Mouse (Mus musculus): Measurements from ENCODE around the gene Sugp1. TPM values are rescaled to one million over a fixed set of nuclear protein-coding genes. Genes with fewer than 3 reads are reported as not detected.
A peak's percentile ranks its signal among the peaks of the same experiment; 100 is the strongest.
"Not testable (repeated sequence)": the region's sequence is repeated elsewhere in the genome, so short reads cannot be mapped to it uniquely, and the experiment has no call there.

Sugp1 gene
- polyA plus RNA-seq, 1 experiment from 2014 or later = 42.0 TPM

DNA sequence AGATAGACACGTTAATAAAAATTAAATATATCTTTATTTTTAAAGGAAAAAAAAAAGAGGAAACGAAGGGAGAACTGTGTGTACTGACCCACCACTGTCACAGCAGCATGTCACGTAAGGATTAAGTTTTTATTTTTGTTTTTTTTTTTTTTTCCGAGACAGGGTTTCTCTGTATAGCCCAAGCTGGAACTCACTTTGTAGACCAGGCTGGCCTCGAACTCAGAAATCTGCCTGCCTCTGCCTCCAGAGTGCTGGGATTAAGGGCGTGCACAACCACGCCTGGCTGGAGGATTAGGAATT, 40.8 kb upstream of the Sugp1 start:
- not testable (repeated sequence) for H3K4me1 ChIP-seq (ENCODE audit: control insufficient read depth, insufficient read depth, low read length); H3K27me3 ChIP-seq (ENCODE audit: control insufficient read depth, insufficient read depth, low read length); H3K9me3 ChIP-seq (replicated peaks; ENCODE audit: control insufficient read depth, low read length); ATAC-seq (ENCODE audit: insufficient read depth, low FRiP score); H3K9ac ChIP-seq (ENCODE audit: low read length); H3K36me3 ChIP-seq (ENCODE audit: control insufficient read depth, insufficient read depth, low read length)
- peak overlapping the region; percentile 96 for H3K27ac ChIP-seq (ENCODE audit: low read length)
- WGBS = 40% methylated on average over 7 of the region's 7 CpGs
- peak overlapping the region; percentile 41 for H3K4me3 ChIP-seq (replicated peaks; ENCODE audit: low read length)
- peak overlapping the region; percentile 70 for H3K4me2 ChIP-seq (ENCODE audit: low read depth, low read length)

DNA sequence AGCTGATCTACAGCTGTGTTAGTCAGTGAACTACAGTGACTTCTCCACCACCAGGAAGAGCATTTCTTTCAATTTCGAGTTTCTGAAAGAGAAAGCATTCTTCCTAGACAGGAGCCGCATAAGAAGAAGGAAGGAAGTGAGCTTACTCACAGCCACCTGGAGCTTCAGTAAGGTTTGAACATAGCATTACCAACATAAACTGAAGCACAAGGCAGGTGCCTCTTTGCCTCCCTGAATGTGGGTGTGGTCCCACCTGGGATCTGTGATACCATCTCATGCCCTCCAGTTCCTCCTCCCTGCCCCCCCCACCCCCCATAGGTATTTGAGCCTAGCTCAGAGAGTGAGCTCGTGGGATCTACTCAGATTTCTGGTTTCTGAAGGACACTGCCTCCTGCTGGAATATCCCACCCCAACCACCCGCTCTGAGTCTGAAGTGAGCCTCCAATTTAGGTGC, 39.4 kb upstream of the Sugp1 start:
- H3K36me3 ChIP-seq (ENCODE audit: control insufficient read depth, insufficient read depth, low read length) = no peaks in the 10 kb centered on the region
- no peaks in the 10 kb centered on the region for H3K9me3 ChIP-seq (replicated peaks; ENCODE audit: control insufficient read depth, low read length)
- no peaks in the 10 kb centered on the region for H3K27me3 ChIP-seq (ENCODE audit: control insufficient read depth, insufficient read depth, low read length)
- 46% methylated on average over 4 of the region's 4 CpGs for WGBS
- H3K4me1 ChIP-seq (ENCODE audit: control insufficient read depth, insufficient read depth, low read length) = 0 out of 2 replicates have a peak, but pooled peaks cover 4% of the 10 kb centered on the region
- no peak overlapping the region for H3K9ac ChIP-seq (ENCODE audit: low read length)
- H3K4me2 ChIP-seq (ENCODE audit: low read depth, low read length) = no peak overlapping the region
- no peak overlapping the region for H3K27ac ChIP-seq (ENCODE audit: low read length)
- ATAC-seq (ENCODE audit: insufficient read depth, low FRiP score) = no peak
- no peak overlapping the region for H3K4me3 ChIP-seq (replicated peaks; ENCODE audit: low read length)

DNA sequence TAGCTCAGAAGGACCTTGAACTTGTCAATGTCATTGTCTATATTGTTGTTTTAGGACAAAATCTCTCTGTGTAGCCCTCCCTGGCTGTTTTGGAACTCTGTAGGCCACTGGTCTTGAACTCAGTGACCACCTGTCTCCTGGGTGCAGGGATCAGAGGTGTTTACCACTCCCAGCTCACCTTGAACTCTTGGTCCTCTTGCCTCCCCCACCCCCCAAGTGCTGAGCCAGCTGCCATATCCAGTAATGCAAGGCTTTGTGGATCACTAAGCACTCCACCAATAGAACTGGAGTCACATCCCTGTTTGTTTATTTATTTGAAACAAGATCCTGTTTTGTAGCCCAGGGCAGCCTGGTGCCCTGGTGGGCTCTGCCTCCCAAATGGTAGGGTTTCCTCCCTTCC, 38.3 kb upstream of the Sugp1 start:
- Histone ChIP-seq H3K4me3 (replicated peaks; ENCODE audit: low read length) (no peak overlapping the region), H3K36me3 (ENCODE audit: control insufficient read depth, insufficient read depth, low read length) (no peaks in the 10 kb centered on the region), H3K9me3 (replicated peaks; ENCODE audit: control insufficient read depth, low read length) (no peaks in the 10 kb centered on the region), H3K4me1 (ENCODE audit: control insufficient read depth, insufficient read depth, low read length) (0 out of 2 replicates have a peak, but pooled peaks cover 4% of the 10 kb centered on the region), H3K4me2 (ENCODE audit: low read depth, low read length) (no peak overlapping the region), H3K9ac (ENCODE audit: low read length) (no peak overlapping the region), H3K27ac (ENCODE audit: low read length) (no peak overlapping the region), H3K27me3 (ENCODE audit: control insufficient read depth, insufficient read depth, low read length) (no peaks in the 10 kb centered on the region)
- no peak for ATAC-seq (ENCODE audit: insufficient read depth, low FRiP score)

DNA sequence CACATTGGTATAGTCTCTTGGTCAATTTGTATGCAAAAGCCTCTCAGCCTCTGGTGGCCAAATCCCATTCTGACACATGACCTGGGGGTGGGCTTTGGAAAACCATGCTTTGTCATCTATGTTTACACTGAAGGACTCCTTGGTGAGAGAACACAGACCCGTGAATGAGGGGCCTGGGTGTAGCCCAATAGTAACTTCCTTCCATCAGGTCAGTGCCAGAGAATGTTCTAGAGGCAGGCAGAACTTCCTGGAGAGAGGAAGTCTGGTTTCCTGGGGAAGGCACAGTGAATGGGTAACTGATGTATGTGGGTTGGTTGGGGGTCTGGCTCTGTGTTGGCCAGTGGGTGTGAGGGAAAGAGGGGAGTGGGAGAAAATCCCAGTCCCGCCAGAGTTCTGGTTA, 37.4 kb upstream of the Sugp1 start:
- Histone ChIP-seq H3K27me3 (ENCODE audit: control insufficient read depth, insufficient read depth, low read length) (no peaks in the 10 kb centered on the region), H3K4me2 (ENCODE audit: low read depth, low read length) (no peak overlapping the region), H3K9me3 (replicated peaks; ENCODE audit: control insufficient read depth, low read length) (no peaks in the 10 kb centered on the region), H3K9ac (ENCODE audit: low read length) (no peak overlapping the region), H3K36me3 (ENCODE audit: control insufficient read depth, insufficient read depth, low read length) (no peaks in the 10 kb centered on the region), H3K4me3 (replicated peaks; ENCODE audit: low read length) (no peak overlapping the region), H3K27ac (ENCODE audit: low read length) (no peak overlapping the region), H3K4me1 (ENCODE audit: control insufficient read depth, insufficient read depth, low read length) (0 out of 2 replicates have a peak, but pooled peaks cover 4% of the 10 kb centered on the region)
- ATAC-seq (ENCODE audit: insufficient read depth, low FRiP score) = no peak
- WGBS = 44% methylated on average over 2 of the region's 2 CpGs

DNA sequence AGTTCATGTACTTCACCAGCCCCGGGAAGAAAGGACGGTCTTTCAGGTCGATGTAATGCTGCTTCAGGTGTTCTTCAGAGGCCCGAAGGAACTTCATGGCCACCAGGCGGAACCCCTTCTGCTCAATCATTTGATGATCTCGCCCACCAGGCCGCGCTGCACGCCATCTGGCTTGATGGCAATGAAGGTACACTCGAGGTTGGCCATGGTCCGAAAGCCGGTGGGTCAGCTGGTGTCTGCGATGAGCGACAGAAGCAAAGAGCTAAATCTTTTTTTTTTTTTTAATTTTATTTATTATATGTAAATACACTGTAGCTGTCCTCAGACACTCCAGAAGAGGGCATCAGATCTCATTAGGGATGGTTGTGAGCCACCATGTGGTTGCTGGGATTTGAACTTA, 31.8 kb upstream of the Sugp1 start:
- not testable (repeated sequence) for H3K4me3 ChIP-seq (replicated peaks; ENCODE audit: low read length); H3K4me1 ChIP-seq (ENCODE audit: control insufficient read depth, insufficient read depth, low read length); H3K9ac ChIP-seq (ENCODE audit: low read length); H3K9me3 ChIP-seq (replicated peaks; ENCODE audit: control insufficient read depth, low read length); ATAC-seq (ENCODE audit: insufficient read depth, low FRiP score); H3K27ac ChIP-seq (ENCODE audit: low read length); H3K4me2 ChIP-seq (ENCODE audit: low read depth, low read length); H3K36me3 ChIP-seq (ENCODE audit: control insufficient read depth, insufficient read depth, low read length); H3K27me3 ChIP-seq (ENCODE audit: control insufficient read depth, insufficient read depth, low read length)
- WGBS = 91% methylated on average over 14 of the region's 14 CpGs

DNA sequence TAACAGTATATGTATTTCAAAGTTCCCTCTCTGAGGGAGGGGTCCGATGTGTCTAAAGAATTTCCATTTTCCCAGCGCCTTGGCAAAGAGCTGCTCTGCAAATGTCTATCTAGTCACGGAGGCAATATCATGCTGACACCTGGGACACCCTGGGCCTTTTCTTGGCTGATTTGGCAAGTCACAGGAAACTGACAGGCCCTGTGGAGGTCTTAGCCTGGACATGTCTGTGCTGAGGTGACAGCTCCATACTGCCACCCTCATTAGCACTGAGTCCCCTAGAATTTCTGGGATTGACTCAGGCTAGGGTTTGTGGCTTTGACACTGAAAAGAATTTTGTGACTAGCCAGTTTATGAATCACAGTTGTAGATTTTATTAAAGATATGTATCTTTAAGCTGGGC, 30.3 kb upstream of the Sugp1 start:
- Histone ChIP-seq H3K27me3 (ENCODE audit: control insufficient read depth, insufficient read depth, low read length) (no peaks in the 10 kb centered on the region), H3K36me3 (ENCODE audit: control insufficient read depth, insufficient read depth, low read length) (0 out of 2 replicates have a peak, but pooled peaks cover 1% of the 10 kb centered on the region), H3K4me3 (replicated peaks; ENCODE audit: low read length) (no peak overlapping the region), H3K9me3 (replicated peaks; ENCODE audit: control insufficient read depth, low read length) (no peaks in the 10 kb centered on the region), H3K27ac (ENCODE audit: low read length) (no peak overlapping the region), H3K4me1 (ENCODE audit: control insufficient read depth, insufficient read depth, low read length) (no peaks in the 10 kb centered on the region), H3K4me2 (ENCODE audit: low read depth, low read length) (no peak overlapping the region), H3K9ac (ENCODE audit: low read length) (no peak overlapping the region)
- no peak for ATAC-seq (ENCODE audit: insufficient read depth, low FRiP score)
- WGBS = 71% methylated on average over 3 of the region's 3 CpGs

DNA sequence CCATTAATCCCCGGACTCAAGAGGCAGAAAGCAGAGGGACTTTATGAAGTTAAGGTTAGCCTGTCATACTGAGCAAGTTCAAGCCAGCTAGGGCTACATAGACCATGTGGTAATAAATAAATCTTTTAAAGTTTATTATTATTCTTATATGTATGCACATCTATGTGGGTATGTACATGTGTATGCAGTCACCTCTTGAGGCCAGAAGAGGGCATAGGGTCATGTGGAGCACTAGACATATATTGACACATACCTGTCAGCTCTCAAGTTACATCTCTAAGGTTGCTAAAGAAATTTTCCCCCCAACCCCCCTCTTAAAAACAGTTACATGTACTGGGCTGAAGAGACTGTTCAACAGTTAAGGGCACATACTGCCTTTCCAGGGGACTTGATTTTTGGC, 29.9 kb upstream of the Sugp1 start:
- ATAC-seq (ENCODE audit: insufficient read depth, low FRiP score) = no peak
- Histone ChIP-seq H3K4me3 (replicated peaks; ENCODE audit: low read length) (no peak overlapping the region), H3K27ac (ENCODE audit: low read length) (no peak overlapping the region)

DNA sequence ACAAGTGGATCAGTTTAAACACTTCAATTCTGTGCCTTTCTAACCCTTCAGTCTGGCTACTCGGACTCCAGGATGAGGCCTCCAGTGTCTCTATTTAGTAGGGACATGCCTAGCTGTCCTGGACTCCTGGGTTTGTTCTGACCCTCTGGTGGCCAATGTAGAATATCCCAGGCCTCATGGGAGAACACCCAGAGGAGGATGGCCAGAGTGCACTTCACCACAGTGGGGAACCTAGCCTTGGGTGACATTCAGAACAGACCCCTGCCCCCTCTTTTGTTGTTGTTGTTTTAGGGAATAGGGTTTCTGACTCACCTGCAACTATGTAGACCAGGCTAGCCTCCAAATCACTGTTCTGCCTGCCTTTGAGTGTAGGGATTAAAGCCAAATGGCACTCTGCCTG, 27.6 kb upstream of the Sugp1 start:
- no peak overlapping the region for H3K4me3 ChIP-seq (replicated peaks; ENCODE audit: low read length)
- no peak overlapping the region for H3K9ac ChIP-seq (ENCODE audit: low read length)
- no peak overlapping the region for H3K4me2 ChIP-seq (ENCODE audit: low read depth, low read length)
- H3K27ac ChIP-seq (ENCODE audit: low read length) = no peak overlapping the region
- H3K9me3 ChIP-seq (replicated peaks; ENCODE audit: control insufficient read depth, low read length) = no peaks in the 10 kb centered on the region
- no peaks in the 10 kb centered on the region for H3K4me1 ChIP-seq (ENCODE audit: control insufficient read depth, insufficient read depth, low read length)
- no peaks in the 10 kb centered on the region for H3K27me3 ChIP-seq (ENCODE audit: control insufficient read depth, insufficient read depth, low read length)
- H3K36me3 ChIP-seq (ENCODE audit: control insufficient read depth, insufficient read depth, low read length) = peaks cover 14% of the 10 kb centered on the region; the same call in 1 of the 2 replicates
- 80% methylated on average over 1 of the region's 1 CpGs for WGBS
- ATAC-seq (ENCODE audit: insufficient read depth, low FRiP score) = no peak

More for the DNA sequence above, 29.9 kb upstream of the Sugp1 start:
- no peaks in the 10 kb centered on the region for H3K27me3 ChIP-seq (ENCODE audit: control insufficient read depth, insufficient read depth, low read length)
- H3K4me2 ChIP-seq (ENCODE audit: low read depth, low read length) = no peak overlapping the region
- WGBS = 79% methylated on average over 1 of the region's 1 CpGs
- no peaks in the 10 kb centered on the region for H3K9me3 ChIP-seq (replicated peaks; ENCODE audit: control insufficient read depth, low read length)
- H3K4me1 ChIP-seq (ENCODE audit: control insufficient read depth, insufficient read depth, low read length) = no peaks in the 10 kb centered on the region
- H3K9ac ChIP-seq (ENCODE audit: low read length) = no peak overlapping the region
- H3K36me3 ChIP-seq (ENCODE audit: control insufficient read depth, insufficient read depth, low read length) = 0 out of 2 replicates have a peak, but pooled peaks cover 4% of the 10 kb centered on the region

DNA sequence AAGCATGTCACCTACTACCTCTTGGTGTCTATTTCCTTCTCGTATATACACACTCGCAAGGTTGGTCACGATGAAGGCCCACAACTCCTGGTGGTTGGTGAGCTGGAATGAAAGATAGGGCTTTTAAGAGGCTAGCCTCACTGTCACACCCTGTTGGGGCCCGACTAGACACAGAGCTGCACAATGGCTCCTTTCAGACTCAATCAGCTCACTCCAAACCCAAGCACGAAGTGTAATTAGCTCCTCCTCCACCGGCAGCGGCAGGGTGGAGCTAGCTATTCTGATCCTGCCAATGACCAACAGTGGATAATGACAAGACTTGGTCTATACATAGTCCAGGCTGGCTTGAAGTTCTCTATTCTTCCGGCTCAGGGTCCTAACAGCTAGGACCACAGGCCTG, 19.0 kb upstream of the Sugp1 start:
- no peak for ATAC-seq (ENCODE audit: insufficient read depth, low FRiP score)

DNA sequence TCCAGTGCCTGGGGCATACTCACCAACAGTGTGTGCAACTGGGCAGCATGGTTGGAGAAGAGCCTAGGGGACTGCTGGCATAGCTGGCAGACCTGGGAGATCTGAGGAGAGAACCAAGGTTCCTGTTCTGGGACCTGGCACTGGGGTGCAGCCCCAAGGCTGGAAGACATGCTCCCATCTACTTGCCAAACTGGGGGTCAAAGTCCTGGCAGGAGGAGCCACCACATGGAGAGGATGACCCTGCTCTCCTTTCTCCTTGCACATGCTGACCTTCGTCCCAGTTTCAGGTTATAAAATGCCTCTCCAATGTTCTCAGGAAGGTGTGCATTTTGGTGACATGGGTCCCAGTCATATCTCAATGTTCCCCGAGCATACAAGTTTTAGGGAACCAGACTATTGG, 16.5 kb upstream of the Sugp1 start:
- no peak overlapping the region for H3K27ac ChIP-seq (ENCODE audit: low read length)
- H3K36me3 ChIP-seq (ENCODE audit: control insufficient read depth, insufficient read depth, low read length) = peaks cover 42% of the 10 kb centered on the region
- no peaks in the 10 kb centered on the region for H3K9me3 ChIP-seq (replicated peaks; ENCODE audit: control insufficient read depth, low read length)
- no peak for ATAC-seq (ENCODE audit: insufficient read depth, low FRiP score)
- no peaks in the 10 kb centered on the region for H3K4me1 ChIP-seq (ENCODE audit: control insufficient read depth, insufficient read depth, low read length)
- WGBS = 98% methylated on average over 2 of the region's 2 CpGs
- H3K27me3 ChIP-seq (ENCODE audit: control insufficient read depth, insufficient read depth, low read length) = no peaks in the 10 kb centered on the region
- H3K4me3 ChIP-seq (replicated peaks; ENCODE audit: low read length) = no peak overlapping the region
- H3K4me2 ChIP-seq (ENCODE audit: low read depth, low read length) = no peak overlapping the region
- no peak overlapping the region for H3K9ac ChIP-seq (ENCODE audit: low read length)

More for the DNA sequence above, 19.0 kb upstream of the Sugp1 start:
- Histone ChIP-seq H3K4me2 (ENCODE audit: low read depth, low read length) (no peak overlapping the region), H3K4me1 (ENCODE audit: control insufficient read depth, insufficient read depth, low read length) (no peaks in the 10 kb centered on the region), H3K4me3 (replicated peaks; ENCODE audit: low read length) (no peak overlapping the region), H3K27ac (ENCODE audit: low read length) (no peak overlapping the region), H3K36me3 (ENCODE audit: control insufficient read depth, insufficient read depth, low read length) (peaks cover 52% of the 10 kb centered on the region), H3K27me3 (ENCODE audit: control insufficient read depth, insufficient read depth, low read length) (no peaks in the 10 kb centered on the region), H3K9me3 (replicated peaks; ENCODE audit: control insufficient read depth, low read length) (no peaks in the 10 kb centered on the region), H3K9ac (ENCODE audit: low read length) (no peak overlapping the region)
- WGBS = 79% methylated on average over 8 of the region's 8 CpGs

Measured in stomach, embryonic 16.5 days (tissue).